Mouse (Mus musculus): ENCODE measurements around the gene Gm45837.

DNA sequence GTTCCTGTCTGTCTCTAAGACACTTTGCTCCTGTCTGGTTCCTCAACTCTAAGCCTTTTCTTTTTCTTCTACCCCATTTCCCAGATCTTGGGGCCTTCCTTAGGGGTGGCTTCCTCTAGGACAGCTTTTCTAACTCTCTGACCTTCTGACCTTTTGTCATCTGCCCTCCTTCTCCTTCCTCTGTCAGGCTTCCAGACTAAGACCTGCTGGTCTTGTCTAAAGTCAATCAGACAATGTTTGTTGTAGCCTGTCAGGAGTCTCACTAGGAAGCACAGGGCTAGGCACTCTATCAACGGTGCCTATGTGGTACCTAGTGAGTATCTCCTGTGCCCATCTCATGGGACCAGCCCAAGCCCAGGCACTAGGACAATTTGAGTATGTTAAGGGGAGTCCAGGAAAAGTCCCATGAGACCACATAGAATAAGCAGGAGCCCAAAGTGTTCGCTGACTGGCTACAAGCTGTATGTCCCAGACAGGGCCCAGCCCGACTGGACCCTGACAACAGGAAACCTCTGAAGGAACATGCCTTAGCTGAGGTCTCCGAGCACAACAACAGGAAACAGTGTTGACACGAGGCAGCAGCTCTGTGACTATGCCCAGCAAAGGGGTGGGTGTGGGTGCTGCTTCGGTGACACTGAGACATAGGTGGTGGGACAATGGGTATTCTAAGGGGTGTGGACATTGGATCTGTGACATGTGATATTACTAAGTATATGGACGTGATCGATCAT is 55.3 kb downstream of the Gm45837 start:
- TF ChIP-seq CTCF (IDR thresholded peaks at IDR 0.05; ENCODE audit: borderline replicate concordance, control insufficient read depth, extremely low read depth, insufficient read depth, low read length, poor library complexity) (no peak), POLR2A (IDR thresholded peaks at IDR 0.05; ENCODE audit: control insufficient read depth, extremely low read depth, insufficient read depth, low read length, poor library complexity) (no peak)
